Mouse (Mus musculus) embryo, embryonic 9.5 days (tissue): ENCODE results near the gene 1810010H24Rik.
A peak's percentile ranks its signal among the peaks of the same experiment; 100 is the strongest.
"Not testable (repeated sequence)": the region's sequence is repeated elsewhere in the genome, so short reads cannot be mapped to it uniquely, and the experiment has no call there.

Source experiments
- DNase-seq: peaks from one replicate; pipeline ENCODE4 v3.0.0-alpha.2; 2017; ENCODE audit errors: extremely low spot score

1810010H24Rik gene

GRCm38 (mm10) chr11:107025411-107026321 is at the start of gene 1810010H24Rik:
1810010H24Rik (plus strand) TSS chr11:107025681.
- DNase-seq, result peak; percentile 53

DNA sequence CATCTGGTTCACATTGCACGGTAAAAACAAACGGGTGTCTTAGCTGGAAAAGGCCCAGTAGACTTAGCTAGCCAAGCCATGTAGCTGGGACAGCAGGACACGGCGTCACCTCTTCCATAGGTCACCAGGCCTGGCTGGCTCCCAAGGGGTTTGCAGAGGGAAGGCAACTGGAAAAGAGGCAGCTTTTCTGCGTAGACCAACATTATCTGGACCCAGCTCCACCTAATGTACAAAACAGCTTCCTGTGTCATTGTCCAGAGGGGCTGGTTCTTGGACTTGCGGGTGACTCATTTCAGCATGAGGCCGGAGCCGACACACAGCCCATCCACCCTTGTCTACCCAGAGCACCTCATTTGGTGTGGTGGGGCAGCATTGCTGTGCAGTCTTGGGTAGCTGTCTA is 49.3 kb upstream of the 1810010H24Rik start:
- no peak for DNase-seq

GRCm38 (mm10) chr11:106980455-106980854 is 45.0 kb upstream of the 1810010H24Rik start:
- peak; percentile 63 for DNase-seq

DNA sequence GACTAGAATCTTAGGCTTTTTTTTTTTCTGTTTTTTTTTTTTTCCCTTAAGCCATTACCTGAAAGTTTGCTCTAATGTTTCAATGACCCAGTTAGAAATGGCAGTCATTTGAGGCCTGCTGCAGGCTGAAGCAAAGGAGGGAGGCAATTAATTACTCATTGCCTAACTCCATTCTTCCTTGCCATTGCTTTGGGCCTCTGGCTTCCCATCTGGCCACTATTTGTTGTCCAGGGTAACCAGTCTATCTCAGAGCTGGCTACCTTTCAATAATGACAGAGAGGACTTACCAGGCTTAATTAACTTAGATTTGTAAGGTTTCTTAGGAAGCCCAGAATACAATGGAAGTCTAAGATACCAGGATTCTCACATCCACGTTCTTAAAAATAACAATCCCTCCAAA is 43.7 kb upstream of the 1810010H24Rik start:
- no peak for DNase-seq

DNA sequence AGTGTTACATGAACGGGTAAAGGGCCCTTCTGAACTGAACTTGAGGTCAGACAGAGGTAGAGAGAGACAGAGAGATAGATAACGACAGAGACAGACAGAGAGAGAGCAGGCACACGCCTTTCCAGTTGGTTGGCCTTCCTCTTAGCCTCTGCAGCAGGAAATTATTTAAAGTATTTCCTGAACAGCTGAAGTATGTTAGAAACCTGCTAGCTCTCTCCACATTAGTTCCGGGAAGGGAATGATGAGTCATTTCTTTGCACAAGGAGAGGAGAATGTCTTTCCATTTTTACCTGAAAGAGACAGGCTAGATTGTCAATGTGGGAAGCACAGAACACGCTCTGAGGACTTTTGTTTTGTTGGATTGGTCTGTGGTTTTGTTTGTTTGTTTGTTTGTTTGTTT is 43.1 kb upstream of the 1810010H24Rik start:
- DNase-seq, result no peak

DNA sequence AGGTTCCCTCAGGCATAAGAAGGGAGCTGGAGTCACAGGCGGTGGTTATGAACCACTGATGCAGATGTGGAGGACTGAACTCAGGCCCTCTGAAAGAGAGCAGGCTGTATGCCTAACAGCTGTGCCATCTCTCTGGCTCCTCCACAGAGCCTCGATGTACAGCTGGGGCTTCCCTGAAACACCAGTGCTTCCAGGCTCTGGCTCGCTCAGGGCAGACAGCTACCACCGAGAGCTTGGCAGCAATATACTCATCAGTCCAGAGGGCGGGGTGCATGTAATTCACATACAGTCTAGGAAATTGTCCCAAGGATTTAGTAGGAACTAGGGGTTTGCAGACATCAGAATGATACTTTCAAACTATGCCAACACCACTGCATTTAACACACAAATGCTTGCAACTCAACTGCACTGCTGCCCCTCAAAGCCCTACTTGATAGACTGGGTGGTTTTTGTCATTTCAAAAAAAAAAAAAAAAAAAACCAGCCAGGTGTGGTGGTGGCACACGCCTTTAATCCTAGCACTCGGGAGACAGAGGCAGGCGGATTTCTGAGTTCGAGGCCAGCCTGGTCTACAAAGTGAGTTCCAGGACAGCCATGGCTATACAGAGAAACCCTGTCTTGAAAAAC is 39.4 kb upstream of the 1810010H24Rik start:
- DNase-seq, result not testable (repeated sequence)

DNA sequence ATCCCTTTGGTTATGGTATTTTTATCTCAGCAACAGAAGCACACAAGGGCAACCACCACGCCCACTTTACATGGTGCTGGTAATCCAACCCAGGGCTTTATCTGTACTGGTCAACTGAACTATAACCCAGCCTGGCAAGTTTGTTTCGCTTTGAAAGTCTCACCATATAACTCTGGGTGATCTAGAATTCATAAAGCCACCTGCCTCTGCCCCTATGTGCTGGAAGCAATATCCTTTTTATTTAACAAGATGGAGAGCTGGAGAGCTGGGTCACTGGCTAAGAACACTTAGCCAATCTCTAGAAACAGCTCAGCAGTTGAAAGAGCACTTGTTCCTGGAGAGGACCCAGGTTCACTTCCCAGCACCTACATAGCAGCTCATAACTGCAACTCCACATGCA is 38.1 kb upstream of the 1810010H24Rik start:
- DNase-seq, result no peak

DNA sequence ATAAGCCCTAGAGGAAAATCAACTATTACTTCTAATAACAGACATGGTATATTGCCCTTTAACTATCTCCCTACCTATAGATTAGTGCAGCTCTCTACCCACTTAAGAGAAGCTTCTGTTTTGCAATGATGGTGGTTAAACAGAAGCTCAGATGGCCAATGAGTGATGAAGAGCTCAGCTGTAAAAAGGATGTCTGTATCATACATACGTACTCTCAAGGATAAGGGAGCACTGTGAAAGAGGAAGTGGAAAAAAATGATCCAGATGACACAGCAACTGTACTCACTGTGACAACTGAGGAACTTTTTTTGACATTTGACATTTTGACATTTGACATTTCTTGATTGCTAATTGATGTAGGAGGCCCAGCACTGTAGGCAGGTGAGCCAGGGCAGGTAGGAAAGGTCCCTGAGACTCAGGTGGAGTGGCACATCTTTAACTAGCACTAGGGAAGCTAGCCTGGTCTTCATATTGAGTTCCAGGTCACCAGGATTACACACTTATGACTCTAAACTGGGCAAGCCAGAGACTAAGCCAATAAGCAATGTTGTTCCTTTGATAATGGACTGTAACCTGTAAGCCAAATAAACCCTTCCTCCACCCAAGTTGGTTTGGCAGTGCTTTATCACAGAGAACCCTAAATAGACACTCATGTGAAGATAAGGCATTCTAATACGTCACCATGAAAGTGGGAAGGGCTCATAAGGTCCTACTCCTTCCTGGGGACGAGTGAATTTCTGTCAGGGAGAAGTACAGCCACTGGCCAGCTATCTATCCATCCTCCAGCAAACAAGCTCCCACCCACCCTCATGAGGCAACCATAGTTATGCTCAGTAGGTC is 31.0 kb upstream of the 1810010H24Rik start:
- no peak for DNase-seq

GRCm38 (mm10) chr11:106996492-106996891 is 29.0 kb upstream of the 1810010H24Rik start:
- not testable (repeated sequence) for DNase-seq

DNA sequence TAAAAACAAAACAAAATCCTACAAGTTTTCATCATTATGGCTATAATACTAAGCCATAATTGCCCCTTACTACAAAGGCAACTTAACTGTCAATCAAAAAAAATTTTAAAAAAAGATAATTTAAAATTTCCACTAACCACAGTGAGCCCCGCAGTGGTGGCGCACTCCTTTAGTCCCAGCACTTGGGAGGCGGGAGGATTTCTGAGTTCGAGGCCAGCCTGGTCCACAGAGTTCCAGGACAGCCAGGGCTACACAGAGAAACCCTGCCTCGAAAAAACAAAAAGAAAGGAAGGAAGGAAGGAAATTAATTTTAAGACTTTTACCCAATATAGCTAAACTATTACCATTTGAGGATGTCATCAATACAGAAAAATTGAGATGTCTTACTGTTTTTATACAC is 27.5 kb upstream of the 1810010H24Rik start:
- DNase-seq, result no peak

GRCm38 (mm10) chr11:106998651-106999150 is 26.8 kb upstream of the 1810010H24Rik start:
- peak; percentile 52 for DNase-seq

- peak; percentile 92 for DNase-seq
These were observed 26.1 kb upstream of the 1810010H24Rik start, which contains the start of gene Kpna2 for GRCm38 (mm10) chr11:106999151-106999948. Kpna2 (minus strand) TSS chr11:106999541.

GRCm38 (mm10) chr11:106999949-107000513 is 25.4 kb upstream of the 1810010H24Rik start:
- no peak for DNase-seq

DNA sequence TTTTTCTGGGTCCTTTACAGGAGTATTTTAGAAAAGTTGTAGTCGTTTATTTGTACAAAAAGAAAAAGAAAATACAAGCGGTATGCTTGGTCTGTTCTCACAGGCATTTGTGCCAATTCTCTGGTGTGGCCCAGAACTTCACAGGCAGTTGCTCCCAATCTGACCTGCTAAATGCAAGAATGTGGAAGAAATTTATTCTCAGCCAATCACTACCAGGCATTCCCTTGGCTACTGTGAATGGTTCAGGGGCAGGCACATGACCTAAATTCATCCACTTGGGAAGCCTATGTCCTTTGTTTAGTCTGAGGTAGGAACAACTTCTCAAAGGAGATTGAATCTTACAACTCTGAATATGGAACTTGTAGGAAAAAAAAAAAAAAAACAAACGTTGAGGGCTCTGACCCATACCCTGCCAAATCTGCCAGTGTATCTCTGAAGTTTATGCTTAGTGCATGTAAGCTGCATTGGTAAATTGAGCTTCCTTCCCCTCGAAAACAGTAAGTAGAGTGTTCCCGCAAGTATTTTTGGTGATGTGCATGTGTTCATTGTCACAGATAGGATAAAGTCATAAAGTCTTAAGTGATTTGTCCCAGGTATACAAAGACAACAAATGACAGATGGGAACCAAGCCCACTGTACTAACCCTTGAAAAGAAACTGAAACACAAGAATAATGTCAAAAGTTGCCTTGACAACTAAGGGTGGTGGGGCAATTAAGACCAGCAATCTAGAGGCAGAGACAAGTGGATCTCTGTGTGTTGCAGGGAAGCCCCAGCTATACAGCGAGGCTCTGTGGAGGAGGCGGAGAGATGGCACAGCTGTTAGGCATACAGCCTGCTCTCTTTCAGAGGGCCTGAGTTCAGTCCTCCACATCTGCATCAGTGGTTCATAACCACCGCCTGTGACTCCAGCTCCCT is 23.5 kb upstream of the 1810010H24Rik start:
- peak; percentile 39 for DNase-seq

GRCm38 (mm10) chr11:107005538-107005937 is 19.9 kb upstream of the 1810010H24Rik start:
- DNase-seq, result no peak

DNA sequence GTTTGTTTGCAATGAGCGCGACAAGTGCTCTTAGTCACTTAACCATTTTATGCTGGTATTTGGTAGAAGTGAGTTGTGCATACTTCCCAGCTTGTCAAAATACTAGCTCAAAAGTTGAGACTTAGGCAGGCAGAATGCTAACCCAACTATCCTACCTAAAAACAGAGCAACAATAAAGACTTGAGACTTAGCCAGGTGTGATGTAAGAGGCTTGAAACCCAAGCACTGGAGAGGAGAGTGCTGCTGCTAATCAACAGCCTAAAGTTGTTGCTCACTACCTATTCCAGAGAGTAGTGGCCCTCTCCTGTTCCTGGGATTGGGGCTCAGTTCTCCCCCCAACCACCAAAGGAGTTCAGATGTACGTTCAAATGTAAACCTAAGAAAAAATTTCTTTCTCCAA is 15.0 kb upstream of the 1810010H24Rik start:
- no peak for DNase-seq

- no peak for DNase-seq
These were observed 14.3 kb upstream of the 1810010H24Rik start for GRCm38 (mm10) chr11:107011171-107011570.

GRCm38 (mm10) chr11:107011669-107012323 is 13.7 kb upstream of the 1810010H24Rik start:
- no peak for DNase-seq
